Mouse (Mus musculus) cerebellum, postnatal 10 days (tissue): ENCODE data around the gene Ak1.

Experiments
- DNase-seq, 2 experiments: peaks; one replicate each; pipeline ENCODE4 v3.0.0; 2021; ENCODE audit warnings: mixed read lengths in 2 of 2

Gene Ak1

GRCm38 (mm10) chr2:32621517-32621859, at the start of gene Ak1:
Gene Ak1 (plus strand): TSS chr2:32621758.
- no peak for DNase-seq

- DNase-seq = no peak
Measured at GRCm38 (mm10) chr2:32572196-32572595, 49.4 kb upstream of the Ak1 start.

GRCm38 (mm10) chr2:32574497-32574896, 47.1 kb upstream of the Ak1 start, which contains the start of gene Pip5kl1:
Gene Pip5kl1 (plus strand): TSS chr2:32574797.
- no peak for DNase-seq

- DNase-seq = peak; percentile 82 to 84
Measured at GRCm38 (mm10) chr2:32574901-32575585, 46.5 kb upstream of the Ak1 start.

- DNase-seq = peak; percentile 84 to 88
Measured at GRCm38 (mm10) chr2:32575586-32576160, 45.9 kb upstream of the Ak1 start, which contains the start of gene 9430097D07Rik. Gene 9430097D07Rik (minus strand): TSS chr2:32575684.

GRCm38 (mm10) chr2:32576532-32576931, 45.0 kb upstream of the Ak1 start:
- DNase-seq = no peak

- peak; percentile 50 to 52 for DNase-seq
Measured at GRCm38 (mm10) chr2:32578146-32579046, 43.2 kb upstream of the Ak1 start.

- peak; percentile 78 to 80 for DNase-seq
Measured at GRCm38 (mm10) chr2:32581450-32582095, 40.0 kb upstream of the Ak1 start.

- DNase-seq = peak; percentile 91 to 93
Measured at GRCm38 (mm10) chr2:32582830-32583799, 38.4 kb upstream of the Ak1 start.

- DNase-seq = peak in 1 of 2 experiments; percentile 24
Measured at GRCm38 (mm10) chr2:32585149-32585714, 36.3 kb upstream of the Ak1 start.

GRCm38 (mm10) chr2:32586871-32587351, 34.6 kb upstream of the Ak1 start, which contains the start of gene St6galnac4:
Gene St6galnac4 (plus strand): TSS chr2:32587095.
- DNase-seq = peak; percentile 97 to 98

GRCm38 (mm10) chr2:32587731-32588321, 33.7 kb upstream of the Ak1 start:
- DNase-seq = peak; percentile 32 to 43

- peak; percentile 93 to 96 for DNase-seq
Measured at GRCm38 (mm10) chr2:32589213-32589795, 32.3 kb upstream of the Ak1 start.

GRCm38 (mm10) chr2:32590224-32590623, 31.3 kb upstream of the Ak1 start:
- DNase-seq = peak; percentile 56 to 57

GRCm38 (mm10) chr2:32591249-32591648, 30.3 kb upstream of the Ak1 start:
- peak; percentile 67 to 80 for DNase-seq

GRCm38 (mm10) chr2:32596725-32597124, 24.8 kb upstream of the Ak1 start:
- peak; percentile 94 to 96 for DNase-seq

GRCm38 (mm10) chr2:32597248-32597647, 24.3 kb upstream of the Ak1 start:
- no peak for DNase-seq

- no peak for DNase-seq
Measured at GRCm38 (mm10) chr2:32597699-32598098, 23.9 kb upstream of the Ak1 start.

GRCm38 (mm10) chr2:32598506-32598905, 23.1 kb upstream of the Ak1 start:
- peak; percentile 88 to 92 for DNase-seq

GRCm38 (mm10) chr2:32599409-32599808, 22.1 kb upstream of the Ak1 start, which contains the start of gene St6galnac6:
Gene St6galnac6 (plus strand): TSS chr2:32599709.
- no peak for DNase-seq
